Mouse (Mus musculus) ZHBTc4 (cell line): ENCODE data around the gene Kncn.
A peak's percentile ranks its signal among the peaks of the same experiment; 100 is the strongest.

Experiments used
- DNase-seq: peaks from one replicate; pipeline ENCODE4 v3.0.0-alpha.2; 2011; ENCODE audit warnings: low read depth, low spot score

The Kncn gene

GRCm38 (mm10) chr4:115884022-115884421 lies at the start of gene Kncn:
TSS of gene Kncn (plus strand) at chr4:115884400.
- DNase-seq = no peak

GRCm38 (mm10) chr4:115835576-115835975 lies 48.6 kb upstream of the Kncn start:
- DNase-seq = no peak

GRCm38 (mm10) chr4:115838196-115838595 lies 46.0 kb upstream of the Kncn start:
- no peak for DNase-seq

- DNase-seq = peak; percentile 98
Observed at GRCm38 (mm10) chr4:115838696-115839641, 45.2 kb upstream of the Kncn start, which contains the start of gene Mknk1. TSS of gene Mknk1 (plus strand) at chr4:115839198.

- no peak for DNase-seq
Observed at GRCm38 (mm10) chr4:115839956-115840355, 44.2 kb upstream of the Kncn start.

GRCm38 (mm10) chr4:115840842-115841241 lies 43.4 kb upstream of the Kncn start:
- DNase-seq = no peak

GRCm38 (mm10) chr4:115846656-115847055 lies 37.5 kb upstream of the Kncn start:
- DNase-seq = no peak

- DNase-seq = no peak
Observed at GRCm38 (mm10) chr4:115847377-115847776, 36.8 kb upstream of the Kncn start.

- no peak for DNase-seq
Observed at GRCm38 (mm10) chr4:115848083-115848482, 36.1 kb upstream of the Kncn start.

GRCm38 (mm10) chr4:115848990-115849677 lies 35.1 kb upstream of the Kncn start:
- no peak for DNase-seq

GRCm38 (mm10) chr4:115850111-115850510 lies 34.1 kb upstream of the Kncn start:
- no peak for DNase-seq

GRCm38 (mm10) chr4:115850631-115851030 lies 33.6 kb upstream of the Kncn start:
- DNase-seq = no peak

- DNase-seq = no peak
Observed at GRCm38 (mm10) chr4:115851569-115851968, 32.6 kb upstream of the Kncn start.

GRCm38 (mm10) chr4:115855100-115855499 lies 29.1 kb upstream of the Kncn start:
- DNase-seq = no peak

- DNase-seq = no peak
Observed at GRCm38 (mm10) chr4:115855609-115856008, 28.6 kb upstream of the Kncn start.

GRCm38 (mm10) chr4:115856282-115856681 lies 27.9 kb upstream of the Kncn start:
- DNase-seq = no peak

GRCm38 (mm10) chr4:115857293-115857883 lies 26.8 kb upstream of the Kncn start:
- no peak for DNase-seq

GRCm38 (mm10) chr4:115863352-115863751 lies 20.8 kb upstream of the Kncn start:
- no peak for DNase-seq

GRCm38 (mm10) chr4:115863880-115864279 lies 20.3 kb upstream of the Kncn start:
- DNase-seq = no peak

GRCm38 (mm10) chr4:115869512-115870210 lies 14.5 kb upstream of the Kncn start:
- no peak for DNase-seq

GRCm38 (mm10) chr4:115873231-115873630 lies 11.0 kb upstream of the Kncn start:
- peak; percentile 74 for DNase-seq
